Mouse (Mus musculus): Measurements from ENCODE around the gene Gm38431. TPM values are rescaled to one million over a fixed set of nuclear protein-coding genes. Genes with fewer than 3 reads are reported as not detected.

The Gm38431 gene
- polyA plus RNA-seq, 1 experiment from 2014 or later: 0.61 TPM

GRCm38 (mm10) chr9:21134595-21135328, 43.0 kb upstream of the Gm38431 start:
- peaks cover 16% of the 10 kb centered on the region for H3K36me3 ChIP-seq (replicated peaks; ENCODE audit: insufficient read depth, low read length)
- 54% methylated on average over 9 of the region's 9 CpGs for WGBS (ENCODE audit: insufficient replicate concordance)
- peaks cover 11% of the 10 kb centered on the region for H3K4me1 ChIP-seq (ENCODE audit: insufficient read depth)
- no peak overlapping the region for H3K4me3 ChIP-seq (ENCODE audit: low read depth, low read length)
- H3K9ac ChIP-seq (replicated peaks): no peak overlapping the region
- ATAC-seq: no peak
- DNase-seq: no peak
- H3K9me3 ChIP-seq (ENCODE audit: low read length): no peaks in the 10 kb centered on the region
- TF ChIP-seq EP300 (IDR thresholded peaks at IDR 0.05; ENCODE audit: low read depth) (no peak), CTCF (IDR thresholded peaks at IDR 0.05; ENCODE audit: low read depth) (no peak)
- H3K27ac ChIP-seq (ENCODE audit: low read depth): peak overlapping the region; percentile 48; the same call in 1 of the 2 replicates
- H3K4me2 ChIP-seq (ENCODE audit: low read depth, low read length): no peak overlapping the region
- H3K27me3 ChIP-seq (ENCODE audit: insufficient read depth, low read length): no peaks in the 10 kb centered on the region

DNA sequence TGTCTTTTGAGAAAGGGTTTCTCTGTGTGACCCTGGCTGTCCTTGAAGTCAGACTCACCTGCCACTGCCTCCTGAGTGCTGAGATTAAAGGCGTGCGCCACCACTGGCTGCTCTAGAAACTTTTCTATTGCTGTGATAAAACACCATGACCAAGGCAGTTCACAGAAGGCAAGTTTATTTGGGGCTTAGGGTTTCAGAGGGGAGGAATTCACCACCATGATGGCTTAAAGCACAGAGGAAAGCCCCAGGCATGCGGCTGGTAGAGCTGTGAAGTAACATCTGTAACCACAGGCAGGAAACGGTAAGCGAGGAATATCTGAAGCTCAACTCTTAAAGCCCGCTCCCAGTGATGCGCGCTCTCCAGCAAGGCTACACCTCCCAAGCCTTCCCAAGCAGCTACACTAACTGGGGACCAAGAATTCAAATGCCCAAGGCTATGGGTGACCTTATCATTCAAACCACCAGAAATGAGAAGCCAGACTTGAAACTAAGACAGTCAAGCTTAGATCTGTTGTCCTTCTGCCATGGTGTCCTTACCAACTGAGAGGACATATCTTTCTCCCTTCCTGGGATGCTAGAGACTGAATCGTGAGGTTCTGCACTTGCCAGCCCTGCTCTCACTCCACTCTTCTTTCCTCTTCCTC, 41.4 kb upstream of the Gm38431 start:
- DNase-seq: no peak
- Histone ChIP-seq H3K4me1 (ENCODE audit: insufficient read depth) (peaks cover 11% of the 10 kb centered on the region), H3K9ac (replicated peaks) (no peak overlapping the region), H3K4me3 (ENCODE audit: low read depth, low read length) (no peak overlapping the region), H3K4me2 (ENCODE audit: low read depth, low read length) (no peak overlapping the region), H3K27me3 (ENCODE audit: insufficient read depth, low read length) (no peaks in the 10 kb centered on the region), H3K9me3 (ENCODE audit: low read length) (no peaks in the 10 kb centered on the region), H3K36me3 (replicated peaks; ENCODE audit: insufficient read depth, low read length) (peaks cover 7% of the 10 kb centered on the region; the same call in 1 of the 2 replicates), H3K27ac (ENCODE audit: low read depth) (no peak overlapping the region)
- TF ChIP-seq CTCF (IDR thresholded peaks at IDR 0.05; ENCODE audit: low read depth) (peak; percentile 24; the same call in 1 of the 2 replicates), EP300 (IDR thresholded peaks at IDR 0.05; ENCODE audit: low read depth) (no peak)
- no peak for ATAC-seq
- 38% methylated on average over 9 of the region's 9 CpGs for WGBS (ENCODE audit: insufficient replicate concordance)

- Histone ChIP-seq H3K4me3 (ENCODE audit: low read depth, low read length) (no peak overlapping the region), H3K27ac (ENCODE audit: low read depth) (no peak overlapping the region), H3K27me3 (ENCODE audit: insufficient read depth, low read length) (no peaks in the 10 kb centered on the region), H3K4me1 (ENCODE audit: insufficient read depth) (peaks cover 11% of the 10 kb centered on the region), H3K4me2 (ENCODE audit: low read depth, low read length) (no peak overlapping the region), H3K9ac (replicated peaks) (no peak overlapping the region), H3K36me3 (replicated peaks; ENCODE audit: insufficient read depth, low read length) (peaks cover 3% of the 10 kb centered on the region; the same call in 1 of the 2 replicates), H3K9me3 (ENCODE audit: low read length) (no peaks in the 10 kb centered on the region)
- no peak for DNase-seq
- 71% methylated on average over 12 of the region's 12 CpGs for WGBS (ENCODE audit: insufficient replicate concordance)
- TF ChIP-seq EP300 (IDR thresholded peaks at IDR 0.05; ENCODE audit: low read depth) (no peak), CTCF (IDR thresholded peaks at IDR 0.05; ENCODE audit: low read depth) (peak; percentile 48)
- ATAC-seq: no peak
Observed at GRCm38 (mm10) chr9:21132102-21132775, 40.4 kb upstream of the Gm38431 start.

GRCm38 (mm10) chr9:21131059-21131956, 39.5 kb upstream of the Gm38431 start, which contains the start of gene Tyk2:
Gene Tyk2 (minus strand): TSS chr9:21131243.
- H3K4me1 ChIP-seq (ENCODE audit: insufficient read depth): peaks cover 14% of the 10 kb centered on the region
- H3K4me3 ChIP-seq (ENCODE audit: low read depth, low read length): peak within 1 kb of the TSS; percentile 57
- no peaks in the 10 kb centered on the region for H3K9me3 ChIP-seq (ENCODE audit: low read length)
- peaks cover 12% of the 10 kb centered on the region; the same call in 1 of the 2 replicates for H3K36me3 ChIP-seq (replicated peaks; ENCODE audit: insufficient read depth, low read length)
- peak within 1 kb of the TSS; percentile 4; the same call in 1 of the 2 replicates for H3K27ac ChIP-seq (ENCODE audit: low read depth)
- H3K27me3 ChIP-seq (ENCODE audit: insufficient read depth, low read length): no peaks in the 10 kb centered on the region
- peak within 1 kb of the TSS; percentile 39 for H3K9ac ChIP-seq (replicated peaks)
- ATAC-seq: peak; percentile 96
- no peak for TF ChIP-seq CTCF (IDR thresholded peaks at IDR 0.05; ENCODE audit: low read depth)
- no peak for TF ChIP-seq EP300 (IDR thresholded peaks at IDR 0.05; ENCODE audit: low read depth)
- DNase-seq: peak; percentile 87
- WGBS (ENCODE audit: insufficient replicate concordance): 6% methylated on average over 37 of the region's 37 CpGs
- peak within 1 kb of the TSS; percentile 72 for H3K4me2 ChIP-seq (ENCODE audit: low read depth, low read length)

- WGBS (ENCODE audit: insufficient replicate concordance): 57% methylated on average over 2 of the region's 2 CpGs
- DNase-seq: no peak
- H3K36me3 ChIP-seq (replicated peaks; ENCODE audit: insufficient read depth, low read length): peaks cover 34% of the 10 kb centered on the region
- peak; percentile 38 for ATAC-seq
- H3K4me1 ChIP-seq (ENCODE audit: insufficient read depth): peaks cover 13% of the 10 kb centered on the region
- H3K27me3 ChIP-seq (ENCODE audit: insufficient read depth, low read length): no peaks in the 10 kb centered on the region
- no peaks in the 10 kb centered on the region for H3K9me3 ChIP-seq (ENCODE audit: low read length)
- peak overlapping the region; percentile 36 for H3K27ac ChIP-seq (ENCODE audit: low read depth)
- TF ChIP-seq EP300 (IDR thresholded peaks at IDR 0.05; ENCODE audit: low read depth) (no peak), CTCF (IDR thresholded peaks at IDR 0.05; ENCODE audit: low read depth) (no peak)
- H3K9ac ChIP-seq (replicated peaks): 0 out of 2 replicates have a peak overlapping the region, but pooled peaks have one; percentile 11
- H3K4me3 ChIP-seq (ENCODE audit: low read depth, low read length): no peak overlapping the region
- no peak overlapping the region for H3K4me2 ChIP-seq (ENCODE audit: low read depth, low read length)
Observed at GRCm38 (mm10) chr9:21126259-21126627, 34.4 kb upstream of the Gm38431 start.

Measured in liver, postnatal 0 days (tissue).